Mouse (Mus musculus) myocyte (in vitro differentiated cells): ENCODE data around the gene Bad.

Source experiments
- CEBPB ChIP-seq: IDR thresholded peaks from 2 replicates; pipeline ENCODE4 v1.6.1; 2011; ENCODE audit warnings: mild to moderate bottlenecking, moderate library complexity; ENCODE audit not compliant: poor library complexity, insufficient read depth, severe bottlenecking
- E2F4 ChIP-seq: IDR thresholded peaks from one replicate; pipeline ENCODE4 v1.6.1; 2011; ENCODE audit warnings: mild to moderate bottlenecking, control low read depth, moderate library complexity; ENCODE audit not compliant: insufficient read depth
- MAX ChIP-seq: IDR thresholded peaks from one replicate; pipeline ENCODE4 v1.6.1; 2011; ENCODE audit warnings: low read depth, mild to moderate bottlenecking, control low read depth
- MYOD1 ChIP-seq, 3 experiments: IDR thresholded peaks; one replicate each; pipeline ENCODE4 v1.6.1; 2011; ENCODE audit warnings: control low read depth in 2 of 3, low read depth in 2 of 3, mild to moderate bottlenecking in 2 of 3, moderate library complexity in 1 of 3; ENCODE audit not compliant: insufficient read length in 2 of 3, control insufficient read depth in 1 of 3
- MYOG ChIP-seq, 3 experiments: IDR thresholded peaks; one replicate each; pipeline ENCODE4 v1.6.1; 2011; ENCODE audit warnings: control low read depth in 2 of 3, low read depth in 2 of 3, mild to moderate bottlenecking in 2 of 3; ENCODE audit not compliant: insufficient read length in 2 of 3, control insufficient read depth in 1 of 3, insufficient read depth in 1 of 3
- POLR2A ChIP-seq: IDR thresholded peaks from one replicate; pipeline ENCODE4 v1.6.1; 2011; ENCODE audit warnings: low read depth, mild to moderate bottlenecking, control low read depth, moderate library complexity; ENCODE audit not compliant: insufficient read length
- POLR2AphosphoS2 ChIP-seq: IDR thresholded peaks from one replicate; pipeline ENCODE4 v1.6.1; 2011; ENCODE audit warnings: low read depth, control low read depth; ENCODE audit not compliant: insufficient read length
- REST ChIP-seq: IDR thresholded peaks from one replicate; pipeline ENCODE4 v1.6.1; 2011; ENCODE audit warnings: mild to moderate bottlenecking, control low read depth, moderate library complexity; ENCODE audit not compliant: insufficient read depth, insufficient read length
- SRF ChIP-seq: IDR thresholded peaks from one replicate; pipeline ENCODE4 v1.6.1; 2011; ENCODE audit warnings: low read depth; ENCODE audit not compliant: control insufficient read depth, insufficient read length
- TCF12 ChIP-seq: IDR thresholded peaks from one replicate; pipeline ENCODE4 v1.6.1; 2011; ENCODE audit warnings: mild to moderate bottlenecking, control low read depth; ENCODE audit not compliant: poor library complexity, insufficient read depth, severe bottlenecking
- USF1 ChIP-seq: IDR thresholded peaks from one replicate; pipeline ENCODE4 v1.6.1; 2011; ENCODE audit warnings: low read depth, mild to moderate bottlenecking, control low read depth, moderate library complexity

DNA sequence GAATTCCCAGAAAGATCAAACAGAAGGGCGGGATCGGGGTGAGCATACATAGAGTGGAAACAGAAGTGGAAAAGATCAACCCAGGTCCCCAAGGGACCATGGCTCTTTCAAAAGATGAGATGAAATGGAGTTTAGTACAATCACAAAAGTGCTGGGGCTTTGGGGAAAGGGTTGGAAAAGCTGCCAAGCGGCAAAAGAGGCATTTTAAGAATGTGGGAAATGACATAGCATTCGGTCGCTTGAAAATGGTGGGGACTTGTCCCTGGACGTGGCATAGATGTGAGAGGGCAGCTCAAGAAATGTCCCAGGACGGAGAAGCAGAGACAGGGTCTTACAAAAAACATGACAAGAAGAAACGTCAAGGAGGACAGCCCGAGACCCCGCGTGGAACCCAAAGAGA, 32.6 kb upstream of the Bad start:
- TF ChIP-seq POLR2AphosphoS2 = no peak
- TF ChIP-seq MAX = no peak
- TF ChIP-seq E2F4 = no peak
- TF ChIP-seq POLR2A = no peak
- TF ChIP-seq USF1 = no peak
- no peak for TF ChIP-seq TCF12
- no peak for TF ChIP-seq CEBPB
- no peak for TF ChIP-seq REST
- no peak for TF ChIP-seq SRF
- TF ChIP-seq MYOG (IDR thresholded peaks at IDR 0.05; ENCODE audit: control insufficient read depth in 1 of 3, insufficient read depth in 1 of 3, insufficient read length in 2 of 3, low read depth in 2 of 3) = no peak
- no peak for TF ChIP-seq MYOD1 (IDR thresholded peaks at IDR 0.05; ENCODE audit: control insufficient read depth in 1 of 3, insufficient read length in 2 of 3, low read depth in 2 of 3)
